Mouse (Mus musculus) embryonic fibroblast, embryonic 13.5 days (primary cell): Measurements from ENCODE around the gene Rab8a.

Experiments used
- CTCF ChIP-seq: IDR thresholded peaks from 2 replicates; pipeline ENCODE4 v1.5.1; 2011; ENCODE audit warnings: mild to moderate bottlenecking, control low read depth, low read length, moderate library complexity, borderline replicate concordance; ENCODE audit not compliant: insufficient read depth
- POLR2A ChIP-seq: IDR thresholded peaks from 2 replicates; pipeline ENCODE4 v1.6.1; 2011; ENCODE audit warnings: low read depth, mild to moderate bottlenecking, control low read depth, low read length, moderate library complexity

DNA sequence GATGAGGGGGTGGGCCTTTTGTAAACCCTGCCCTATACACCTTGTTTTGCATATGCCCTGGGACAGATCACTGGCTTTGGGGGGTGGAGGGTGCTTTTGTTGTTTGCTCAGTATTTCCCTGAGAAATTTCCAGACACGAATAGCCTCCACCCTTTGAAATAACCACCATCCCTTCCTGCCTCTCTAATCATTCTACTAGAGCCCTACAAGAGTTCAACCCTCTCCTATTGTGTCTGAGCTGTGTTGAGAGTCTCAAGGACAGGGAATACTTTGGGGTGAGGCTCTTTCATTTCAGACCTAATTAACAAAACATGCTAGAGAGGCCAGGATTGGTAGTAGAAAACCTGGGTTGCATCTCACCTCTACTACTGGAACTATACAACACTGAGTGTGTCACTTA is 11.9 kb upstream of the Rab8a start:
- TF ChIP-seq CTCF (no peak), POLR2A (no peak)
